Mouse (Mus musculus) stomach, embryonic 14.5 days (tissue): Measurements from ENCODE around the gene Ccdc183. TPM values are rescaled to one million over a fixed set of nuclear protein-coding genes. Genes with fewer than 3 reads are reported as not detected.

ENCODE experiments used
- ATAC-seq: fragments of 200-750 bp; cut with Nextera tagmentation; 2 replicates; pipeline ENCODE4 v1.8.0; 2017; ENCODE audit warnings: low read depth, moderate TSS enrichment; ENCODE audit not compliant: insufficient number of reproducible peaks, insufficient read depth, low FRiP score
- H3K27ac ChIP-seq: fragments of 300-500 bp; sonication (generic); 2 replicates; pipeline ENCODE4 v1.5.1; 2014; ENCODE audit warnings: mild to moderate bottlenecking, low read length, moderate library complexity, mixed read lengths
- H3K27me3 ChIP-seq: fragments of 300-500 bp; sonication (generic); 2 replicates; pipeline ENCODE4 v1.6.1; 2014; ENCODE audit warnings: low read length, control low read depth, mixed read lengths; ENCODE audit not compliant: control insufficient read depth, insufficient read depth
- H3K36me3 ChIP-seq: fragments of 300-500 bp; sonication (generic); 2 replicates; pipeline ENCODE4 v1.6.1; 2014; ENCODE audit warnings: mild to moderate bottlenecking, control low read depth, low read length, moderate library complexity, mixed read lengths; ENCODE audit not compliant: control insufficient read depth, insufficient read depth
- H3K4me1 ChIP-seq: fragments of 300-500 bp; sonication (generic); 2 replicates; pipeline ENCODE4 v1.6.1; 2014; ENCODE audit warnings: low read length, control low read depth, mixed read lengths; ENCODE audit not compliant: control insufficient read depth, insufficient read depth
- H3K4me2 ChIP-seq: fragments of 300-500 bp; sonication (generic); replicated peaks from 2 replicates; pipeline ENCODE4 v1.6.1; 2014; ENCODE audit warnings: low read depth, low read length, control low read depth
- H3K4me3 ChIP-seq: fragments of 300-500 bp; sonication (generic); 2 replicates; pipeline ENCODE4 v1.5.1; 2014; ENCODE audit warnings: low read depth, low read length, control low read depth
- H3K9ac ChIP-seq: fragments of 300-500 bp; sonication (generic); replicated peaks from 2 replicates; pipeline ENCODE4 v1.6.1; 2014; ENCODE audit warnings: low read depth, mild to moderate bottlenecking, control low read depth, low read length, moderate library complexity, mixed read lengths
- H3K9me3 ChIP-seq: fragments of 300-500 bp; sonication (generic); 2 replicates; pipeline ENCODE4 v1.6.1; 2016; ENCODE audit warnings: low read depth, low read length, control low read depth; ENCODE audit not compliant: control insufficient read depth
- WGBS: fragments of 180-500 bp; shearing (Covaris S2); extraction: QIAGEN DNeasy Blood & Tissue Kit; methylation state at CpG from one replicate; pipeline ENCODE4 v1.1.7; 2014; 5-methylcytosine and 5-hydroxymethylcytosine counted together
- polyA plus RNA-seq: library from polyadenylated mRNA; unstranded; fragments of >200 nt; fragmentation: Nextera tagmentation; extraction: Ambion mirVana; gene quantifications from 2 replicates; pipeline ENCODE4 v1.2.1, GENCODE M21; 2014

The Ccdc183 gene
- polyA plus RNA-seq, 1 experiment from 2014 or later = 0.19 TPM

- Histone ChIP-seq H3K4me1 (no peaks in the 10 kb centered on the region), H3K9ac (no peak overlapping the region), H3K4me2 (no peak overlapping the region), H3K9me3 (no peaks in the 10 kb centered on the region), H3K27me3 (no peaks in the 10 kb centered on the region), H3K36me3 (no peaks in the 10 kb centered on the region), H3K27ac (no peak overlapping the region), H3K4me3 (no peak overlapping the region)
- ATAC-seq = no peak
- 67% methylated on average over 1 of the region's 1 CpGs for WGBS
These were observed 37.0 kb upstream of the Ccdc183 start for GRCm38 (mm10) chr2:25654502-25654901.

GRCm38 (mm10) chr2:25652902-25653301 is 35.4 kb upstream of the Ccdc183 start, which contains the start of gene Lcn8:
Gene Lcn8 (plus strand): TSS chr2:25653120.
- Histone ChIP-seq H3K27ac (no peak within 1 kb of the TSS), H3K4me3 (no peak within 1 kb of the TSS), H3K4me2 (no peak within 1 kb of the TSS), H3K36me3 (no peaks in the 10 kb centered on the region), H3K9me3 (no peaks in the 10 kb centered on the region), H3K4me1 (no peaks in the 10 kb centered on the region), H3K27me3 (no peaks in the 10 kb centered on the region), H3K9ac (no peak within 1 kb of the TSS)
- 60% methylated on average over 2 of the region's 2 CpGs for WGBS
- ATAC-seq = no peak

GRCm38 (mm10) chr2:25639890-25640289 is 22.4 kb upstream of the Ccdc183 start:
- 17% methylated on average over 6 of the region's 6 CpGs for WGBS

GRCm38 (mm10) chr2:25634046-25634445 is 16.6 kb upstream of the Ccdc183 start:
- H3K27ac ChIP-seq = no peak overlapping the region
- no peaks in the 10 kb centered on the region for H3K27me3 ChIP-seq
- no peak overlapping the region for H3K4me3 ChIP-seq
- H3K9me3 ChIP-seq = no peaks in the 10 kb centered on the region
- H3K4me2 ChIP-seq = no peak overlapping the region
- no peaks in the 10 kb centered on the region for H3K4me1 ChIP-seq
- no peak overlapping the region for H3K9ac ChIP-seq
- ATAC-seq = no peak
- WGBS = 43% methylated on average over 1 of the region's 1 CpGs
- no peaks in the 10 kb centered on the region for H3K36me3 ChIP-seq

More at GRCm38 (mm10) chr2:25639890-25640289, 22.4 kb upstream of the Ccdc183 start:
- Histone ChIP-seq H3K27me3 (no peaks in the 10 kb centered on the region), H3K9ac (no peak overlapping the region), H3K9me3 (no peaks in the 10 kb centered on the region), H3K4me3 (no peak overlapping the region), H3K27ac (no peak overlapping the region), H3K4me1 (no peaks in the 10 kb centered on the region), H3K36me3 (no peaks in the 10 kb centered on the region), H3K4me2 (no peak overlapping the region)
- ATAC-seq = no peak

GRCm38 (mm10) chr2:25633616-25634015 is 16.1 kb upstream of the Ccdc183 start:
- ATAC-seq = no peak
- Histone ChIP-seq H3K9me3 (no peaks in the 10 kb centered on the region), H3K4me1 (no peaks in the 10 kb centered on the region), H3K4me2 (no peak overlapping the region), H3K4me3 (no peak overlapping the region), H3K36me3 (no peaks in the 10 kb centered on the region), H3K27ac (no peak overlapping the region), H3K9ac (no peak overlapping the region), H3K27me3 (no peaks in the 10 kb centered on the region)
- 79% methylated on average over 3 of the region's 3 CpGs for WGBS

GRCm38 (mm10) chr2:25628738-25629137 is 11.3 kb upstream of the Ccdc183 start:
- Histone ChIP-seq H3K9me3 (no peaks in the 10 kb centered on the region), H3K36me3 (no peaks in the 10 kb centered on the region), H3K9ac (no peak overlapping the region), H3K27me3 (no peaks in the 10 kb centered on the region), H3K27ac (no peak overlapping the region), H3K4me1 (no peaks in the 10 kb centered on the region), H3K4me3 (no peak overlapping the region), H3K4me2 (no peak overlapping the region)
- WGBS = 47% methylated on average over 4 of the region's 4 CpGs
- no peak for ATAC-seq

- H3K4me1 ChIP-seq = no peaks in the 10 kb centered on the region
- ATAC-seq = no peak
- WGBS = 83% methylated on average over 6 of the region's 6 CpGs
- H3K36me3 ChIP-seq = no peaks in the 10 kb centered on the region
- no peak within 1 kb of the TSS for H3K4me3 ChIP-seq
- H3K9me3 ChIP-seq = no peaks in the 10 kb centered on the region
- no peak within 1 kb of the TSS for H3K27ac ChIP-seq
- no peaks in the 10 kb centered on the region for H3K27me3 ChIP-seq
- no peak within 1 kb of the TSS for H3K4me2 ChIP-seq
- no peak within 1 kb of the TSS for H3K9ac ChIP-seq
These were observed 10.3 kb upstream of the Ccdc183 start, which contains the start of gene Fcna for GRCm38 (mm10) chr2:25627811-25628210. Gene Fcna (minus strand): TSS chr2:25628030.

GRCm38 (mm10) chr2:25625986-25626385 is 8.5 kb upstream of the Ccdc183 start:
- H3K4me2 ChIP-seq = no peak overlapping the region
- H3K4me3 ChIP-seq = no peak overlapping the region
- no peaks in the 10 kb centered on the region for H3K9me3 ChIP-seq
- H3K27me3 ChIP-seq = no peaks in the 10 kb centered on the region
- no peak for ATAC-seq
- H3K36me3 ChIP-seq = no peaks in the 10 kb centered on the region
- no peak overlapping the region for H3K9ac ChIP-seq
- 41% methylated on average over 5 of the region's 5 CpGs for WGBS
- peaks cover 3% of the 10 kb centered on the region; the same call in 1 of the 2 replicates for H3K4me1 ChIP-seq
- no peak overlapping the region for H3K27ac ChIP-seq
